Mouse (Mus musculus) adipocyte (in vitro differentiated cells): ENCODE measurements around the gene Fap.

Experiments
- DNase-seq: peaks from one replicate; pipeline ENCODE4 v3.0.0-alpha.2; 2016; ENCODE audit warnings: low spot score

The Fap gene

DNA sequence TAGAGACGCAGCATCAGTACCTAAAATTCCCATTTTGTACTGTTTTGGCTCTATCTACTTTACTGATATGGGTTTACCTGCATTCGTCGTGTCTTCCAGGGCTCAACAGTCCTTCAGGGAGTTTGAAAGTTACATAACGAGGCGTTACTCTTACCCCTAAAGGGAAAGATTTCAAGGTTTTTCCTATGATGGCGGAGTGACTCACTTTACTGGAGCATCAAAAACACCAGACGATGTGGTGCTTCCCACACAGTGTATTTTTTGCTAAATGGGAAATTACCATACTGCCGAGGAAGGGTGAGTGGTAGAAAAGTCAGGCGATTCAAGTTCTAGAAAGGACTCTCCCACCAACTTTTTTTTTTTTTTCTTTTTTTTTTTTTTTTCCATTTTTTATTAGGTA lies 47.5 kb downstream of the Fap start:
- DNase-seq, result no peak

DNA sequence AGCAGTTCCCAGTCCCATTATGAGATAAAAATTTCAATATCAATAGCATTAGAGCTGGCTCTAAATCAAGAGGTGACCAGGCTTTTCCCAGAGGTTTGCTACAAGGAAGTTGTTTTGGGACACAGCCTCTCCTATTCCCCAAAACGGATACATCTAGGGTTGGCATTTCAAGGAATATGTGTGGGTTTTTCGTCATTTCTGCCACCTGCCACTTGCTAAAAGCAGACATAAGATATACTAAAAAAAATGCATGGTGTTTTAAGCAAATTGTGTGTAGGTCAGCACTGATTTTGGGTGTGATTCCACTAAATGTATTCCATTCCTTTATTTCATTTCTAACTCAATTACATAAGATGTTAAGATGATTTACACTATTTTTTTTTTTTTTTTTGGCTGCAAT lies 56.1 kb downstream of the Fap start:
- no peak for DNase-seq

DNA sequence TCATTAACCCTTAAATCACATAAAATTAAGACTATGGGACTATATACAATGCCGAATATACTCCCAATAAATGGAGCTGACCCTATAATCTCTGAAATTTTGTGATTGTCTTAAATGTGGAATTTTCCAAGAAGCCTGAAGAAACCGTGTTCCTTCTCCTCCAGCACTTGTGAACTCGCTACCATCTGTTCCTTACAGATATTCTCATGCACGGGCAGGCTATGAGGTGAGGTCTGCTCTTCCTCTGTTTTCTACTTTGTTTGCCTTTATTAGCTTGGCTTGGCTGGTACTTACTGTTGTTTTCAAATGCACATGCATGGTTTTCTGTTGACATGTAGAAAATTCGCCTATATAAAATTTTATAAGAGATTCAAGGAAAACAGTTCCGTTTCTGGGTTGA lies 59.4 kb downstream of the Fap start:
- DNase-seq, result no peak

DNA sequence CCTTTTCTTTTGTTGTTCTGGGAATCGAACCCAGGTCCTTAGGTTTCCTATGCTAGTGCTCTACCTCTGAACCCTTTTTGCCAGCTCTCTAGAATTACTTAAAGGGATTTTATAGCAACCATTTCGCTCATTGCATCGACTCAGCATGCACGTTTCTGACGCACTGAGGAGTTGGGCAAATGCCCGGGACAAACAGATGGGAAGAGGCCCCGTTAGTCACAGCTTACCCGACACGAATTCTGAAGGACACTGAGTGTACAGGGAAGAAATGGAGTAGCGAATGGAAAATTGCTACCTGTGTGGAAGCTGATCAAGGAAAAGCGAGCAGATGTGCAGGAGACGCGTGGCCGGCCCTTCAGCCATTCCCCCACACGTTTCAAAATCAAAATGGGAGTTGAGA lies 60.4 kb downstream of the Fap start:
- no peak for DNase-seq

DNA sequence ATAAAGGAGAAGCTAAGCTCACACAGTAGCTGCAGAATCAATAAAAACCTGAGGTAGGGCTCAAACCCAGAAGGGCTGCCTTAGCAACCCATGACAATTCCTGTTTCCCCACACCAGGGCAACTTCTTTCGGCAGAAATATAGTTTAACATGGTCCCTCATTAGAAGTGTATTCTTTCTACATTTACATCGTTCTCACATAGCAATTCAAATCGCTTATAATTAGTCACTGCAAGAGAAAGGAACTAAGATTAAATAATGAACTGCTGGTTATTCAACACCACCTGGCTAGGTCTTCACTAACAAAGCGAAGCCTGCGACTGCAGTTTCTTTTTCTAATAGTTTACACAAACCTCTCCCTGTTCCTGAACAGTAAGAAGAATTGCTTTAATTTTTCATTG lies 66.7 kb downstream of the Fap start:
- no peak for DNase-seq

DNA sequence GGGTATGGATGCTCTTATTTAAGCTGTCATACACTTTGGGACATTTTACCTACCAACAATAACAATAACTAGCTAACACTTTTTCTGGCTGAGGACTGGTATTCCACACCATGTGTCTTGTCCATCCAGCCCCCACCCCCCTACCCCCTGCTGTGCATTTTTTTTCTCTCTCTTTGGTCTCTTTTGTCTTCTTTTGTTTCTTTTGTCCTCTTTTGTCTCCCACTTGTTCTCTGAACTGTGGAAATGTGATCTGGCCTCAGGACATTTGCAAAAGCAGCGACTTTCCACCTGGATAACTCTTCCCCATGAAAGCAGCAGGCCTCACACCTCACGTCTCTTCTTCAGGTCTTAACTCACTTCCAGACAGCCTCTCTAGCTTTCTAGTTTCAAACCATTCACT lies 67.4 kb downstream of the Fap start:
- DNase-seq, result no peak

DNA sequence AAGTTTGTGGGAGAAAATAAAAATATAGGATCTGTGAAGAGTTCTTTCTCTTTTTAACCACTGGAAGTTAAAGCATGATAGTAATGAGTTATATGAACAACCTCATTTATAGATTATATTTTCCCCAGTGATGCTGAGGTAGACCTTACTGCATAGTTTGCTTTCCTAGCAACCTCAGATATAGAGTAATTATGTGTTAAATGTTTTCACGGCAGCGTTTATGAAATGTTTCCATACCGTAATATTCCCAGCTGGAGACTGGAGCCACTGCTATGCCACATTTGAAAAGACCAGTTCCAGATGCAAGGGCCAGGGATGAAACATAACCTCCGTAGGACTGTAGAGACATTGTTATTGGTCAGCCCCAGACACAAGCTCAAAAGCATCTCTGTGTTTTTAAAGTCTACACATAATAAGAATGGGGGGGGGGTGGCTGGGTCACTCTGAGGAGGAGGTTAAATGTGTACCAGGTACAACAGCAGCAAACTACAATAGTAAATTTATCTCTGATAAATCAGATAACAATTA lies 69.5 kb downstream of the Fap start:
- DNase-seq, result no peak

DNA sequence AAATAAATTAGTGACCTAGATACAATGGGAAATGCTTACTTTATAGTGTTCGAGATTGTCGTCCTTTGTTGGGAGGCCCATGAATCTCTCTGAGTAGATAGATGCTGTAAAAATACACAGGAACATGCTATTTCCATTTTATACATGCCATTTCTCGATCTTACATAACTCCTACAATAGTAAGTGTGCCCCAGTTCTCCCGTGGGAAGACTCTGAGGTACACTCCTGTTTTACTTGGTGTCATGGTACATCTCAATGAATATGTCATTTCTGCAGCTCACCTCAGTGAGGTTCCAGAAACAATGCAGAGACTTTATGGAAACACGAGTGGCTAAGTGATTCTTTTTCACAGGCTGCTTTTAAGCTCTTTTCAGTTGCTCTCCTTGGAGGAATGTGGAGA lies 70.5 kb downstream of the Fap start:
- DNase-seq, result no peak

DNA sequence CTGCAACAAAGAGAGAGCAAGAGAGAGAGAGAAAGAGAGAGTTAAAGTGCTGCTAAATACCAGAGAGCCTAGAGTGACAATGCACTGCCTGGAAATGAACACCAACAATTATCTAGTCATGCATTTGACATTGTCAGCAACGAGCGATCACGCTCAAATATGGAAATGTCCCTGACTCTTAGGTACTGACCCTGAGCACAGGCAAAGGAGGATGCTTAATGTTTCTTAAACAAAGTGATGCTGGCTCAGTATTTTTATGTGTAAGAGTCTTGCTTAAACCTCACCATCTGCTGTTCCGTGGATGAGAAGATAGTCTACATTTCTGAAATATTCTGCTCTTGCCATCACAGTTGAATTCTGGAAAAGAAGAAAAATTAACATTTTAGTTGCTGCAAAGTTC lies 71.4 kb downstream of the Fap start:
- DNase-seq, result no peak

DNA sequence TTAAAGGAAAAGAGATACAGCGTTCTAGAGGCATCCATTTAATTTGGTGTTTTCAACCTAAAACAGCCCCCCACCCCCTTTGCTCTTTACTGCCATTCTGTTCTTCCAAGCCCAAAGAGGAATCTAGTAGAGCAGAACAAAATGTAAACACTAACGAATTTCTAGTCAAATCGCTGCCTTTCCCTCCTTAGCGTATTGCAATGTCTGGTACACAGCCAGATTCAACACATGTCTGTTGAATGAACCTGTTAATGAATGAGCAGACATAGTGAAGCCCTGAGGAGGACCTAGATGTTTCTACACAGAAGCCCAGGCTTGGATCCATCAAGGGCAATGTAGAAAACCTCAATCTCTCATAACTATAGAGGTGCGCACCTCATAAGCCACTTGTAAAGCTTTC lies 75.1 kb downstream of the Fap start:
- DNase-seq, result no peak

DNA sequence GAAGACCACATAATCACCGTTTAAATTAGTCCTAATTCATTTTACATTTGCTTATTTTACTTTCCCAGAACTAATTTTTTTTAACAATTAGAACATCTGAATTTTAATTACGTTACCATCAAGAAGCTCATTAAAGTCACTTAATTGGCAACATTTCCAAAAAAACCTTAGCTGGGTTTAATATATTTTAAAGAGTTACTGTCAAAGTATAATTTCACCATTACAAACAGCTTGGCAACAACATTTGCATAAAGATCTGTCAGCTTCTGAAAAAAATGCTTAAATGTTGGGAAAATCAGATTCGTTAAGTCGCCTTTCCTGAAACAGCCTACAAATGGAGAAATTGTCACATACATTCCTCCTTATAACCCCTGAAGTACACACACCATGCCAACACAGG lies 75.8 kb downstream of the Fap start:
- no peak for DNase-seq

DNA sequence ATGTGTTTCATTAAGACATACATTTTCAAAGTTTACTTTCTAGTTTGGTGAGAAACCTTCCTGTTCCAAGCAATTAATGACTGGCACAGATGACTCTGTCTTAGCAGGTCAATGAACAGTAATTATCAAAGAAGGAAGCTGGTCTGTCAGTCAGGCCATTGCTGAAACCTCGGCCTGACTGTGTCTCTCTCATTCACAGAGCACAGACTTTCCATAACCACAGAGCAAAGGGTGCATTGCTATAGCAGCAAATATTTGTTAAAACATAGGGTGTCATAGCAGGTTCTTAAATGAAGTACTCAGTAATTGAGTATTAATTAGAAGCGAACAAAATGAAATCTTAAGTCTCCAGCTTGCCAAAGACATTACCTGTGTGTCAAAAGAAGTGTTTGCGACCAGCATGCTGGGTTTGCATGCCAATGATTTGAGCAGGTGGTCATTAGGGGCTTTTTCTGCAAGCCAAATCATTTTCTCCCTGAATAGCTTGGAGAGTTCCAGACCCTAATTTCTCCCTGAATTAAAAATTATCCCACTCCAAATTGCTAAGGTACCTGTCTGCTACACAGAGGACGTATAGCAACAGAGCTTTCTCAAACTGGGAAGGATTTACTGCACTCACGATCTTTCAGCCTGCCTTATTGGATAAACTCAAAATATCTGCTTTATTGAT lies 76.4 kb downstream of the Fap start:
- no peak for DNase-seq

DNA sequence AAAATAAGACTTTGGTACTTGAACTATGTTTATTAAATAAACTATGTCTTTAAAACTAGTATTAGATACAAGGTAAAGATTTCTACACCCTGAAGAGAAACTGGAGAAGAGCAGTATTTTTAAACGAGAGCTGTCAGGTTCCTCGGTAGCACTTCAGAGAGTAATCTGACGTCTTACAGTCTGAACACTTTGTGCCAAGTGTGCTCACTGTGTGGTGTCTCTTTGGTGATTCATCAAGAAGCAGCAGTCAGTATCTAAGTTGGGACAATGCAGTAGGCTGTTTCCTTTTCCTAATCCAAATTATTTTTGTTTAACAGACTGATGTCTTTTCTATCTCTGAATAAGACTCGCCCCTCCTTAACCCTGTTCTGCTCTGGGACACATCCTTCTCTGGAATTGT lies 78.5 kb downstream of the Fap start:
- DNase-seq, result no peak

DNA sequence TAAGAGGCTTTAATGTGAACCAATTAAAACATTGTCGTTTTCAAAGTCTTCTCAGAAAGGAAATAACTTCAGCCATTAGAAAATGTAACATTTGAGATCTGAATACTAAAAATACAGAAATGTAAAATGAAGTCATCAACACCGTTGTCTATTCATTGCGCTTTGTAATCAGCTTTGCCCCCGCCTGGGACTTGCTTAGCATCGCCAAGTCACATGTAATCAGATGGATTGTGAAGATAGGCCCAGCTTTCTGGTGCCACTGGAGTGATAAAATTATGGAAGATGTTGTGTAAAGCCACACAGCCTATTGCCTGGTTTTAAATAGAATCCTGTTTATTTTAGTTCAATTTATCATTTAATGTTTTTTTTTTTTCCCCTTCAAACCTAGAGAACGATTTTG lies 84.0 kb downstream of the Fap start:
- no peak for DNase-seq

DNA sequence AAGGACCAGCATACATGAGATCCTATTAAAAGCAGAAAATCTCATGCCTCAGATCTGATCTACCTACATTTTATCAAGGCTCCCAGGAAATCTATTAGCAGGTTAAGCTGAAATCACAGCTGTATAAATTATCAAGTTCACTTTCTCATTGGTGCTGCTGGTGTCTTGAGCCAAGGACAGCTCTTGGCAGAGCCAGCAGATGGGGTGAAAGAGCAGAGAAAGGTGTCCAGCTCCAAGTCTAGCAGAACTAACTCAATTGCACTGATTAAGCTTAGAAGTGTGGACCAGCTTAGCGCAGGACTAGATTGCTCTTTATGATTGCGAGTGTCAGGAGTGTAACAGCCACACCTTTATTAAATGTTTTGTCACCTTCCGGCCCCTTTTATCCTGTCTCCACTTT lies 89.0 kb downstream of the Fap start:
- DNase-seq, result no peak

DNA sequence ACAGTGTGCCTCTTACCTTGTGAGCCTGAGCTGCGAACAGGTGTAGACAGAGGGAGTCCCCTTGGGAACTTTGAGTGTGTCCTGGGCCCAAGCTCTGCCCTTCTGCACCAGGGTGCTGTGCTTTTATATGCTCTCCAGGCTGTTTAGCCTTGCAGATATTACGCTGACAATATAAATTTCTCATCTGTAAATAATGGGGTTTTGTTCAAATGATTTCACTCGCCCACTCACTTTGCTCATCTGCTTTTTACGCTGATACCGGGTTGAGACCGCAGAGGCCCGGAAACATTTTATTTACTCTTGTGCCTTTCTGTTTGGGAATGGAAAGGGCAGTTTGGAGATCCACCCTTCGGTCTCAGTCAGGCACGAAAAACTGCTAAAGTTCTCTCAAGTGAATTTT lies 90.3 kb downstream of the Fap start, which contains the start of gene Gcg:
Gcg (minus strand) TSS at position 101 of the 400 bp plus-strand sequence.
- DNase-seq, result no peak

DNA sequence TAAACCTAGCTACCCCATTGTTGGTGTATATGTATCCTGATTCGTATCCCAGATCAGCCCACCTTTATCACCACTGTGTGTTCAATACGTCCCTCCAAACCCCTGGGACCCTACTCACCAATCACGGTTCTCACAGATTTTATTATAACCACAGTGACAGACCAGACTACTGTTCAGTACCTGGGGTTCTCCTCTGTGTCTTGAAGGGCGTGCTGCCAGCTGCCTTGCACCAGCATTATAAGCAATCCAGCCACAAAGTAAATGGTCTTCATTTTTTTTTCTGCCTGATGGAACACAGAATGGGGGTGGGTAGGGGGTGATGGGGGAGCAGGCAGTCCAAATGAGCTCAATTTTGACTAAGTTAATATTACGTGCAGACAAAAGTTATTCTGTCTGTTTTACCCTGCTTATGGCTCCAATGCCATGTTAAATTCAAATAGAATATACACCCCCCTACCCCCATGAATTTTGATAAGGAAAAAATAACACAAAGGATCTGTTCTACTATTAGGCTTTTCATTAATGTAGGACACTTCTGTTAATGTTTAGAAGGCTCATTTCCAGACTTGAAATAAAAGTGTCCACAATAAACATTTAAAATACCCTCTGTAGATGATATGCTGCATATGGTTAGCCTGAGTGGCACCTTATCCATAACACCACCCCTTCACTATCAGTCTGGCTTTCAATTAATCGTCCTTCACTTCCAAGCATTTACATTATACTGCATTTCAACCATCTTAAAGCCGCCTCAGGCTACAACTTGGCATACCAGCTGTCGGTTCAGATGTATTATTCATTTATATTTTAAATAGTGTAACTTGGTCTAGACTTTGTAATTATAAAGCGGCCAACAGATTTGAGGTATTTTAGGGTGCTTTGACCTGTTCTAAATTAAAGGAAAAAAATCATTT lies 93.3 kb downstream of the Fap start:
- no peak for DNase-seq

DNA sequence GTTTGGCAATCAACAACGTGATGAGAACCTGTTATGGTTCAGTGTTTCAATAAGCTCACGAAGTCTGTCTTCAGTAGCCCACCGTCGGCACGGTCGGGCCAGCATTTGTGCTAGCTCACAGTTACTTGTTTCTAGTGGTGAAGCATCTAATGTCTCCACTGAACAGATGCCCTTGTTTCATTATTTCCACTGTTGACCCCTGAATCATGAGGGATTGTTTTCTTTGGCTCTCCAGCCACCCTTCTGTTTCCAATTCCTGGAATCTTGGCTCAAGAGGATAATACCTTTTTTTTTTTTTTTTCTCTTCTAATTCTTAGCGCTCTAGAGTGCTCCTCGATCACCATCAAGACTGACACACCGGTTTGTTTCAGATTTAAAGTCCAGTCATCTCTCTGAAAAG lies 104.3 kb downstream of the Fap start:
- DNase-seq, result no peak

DNA sequence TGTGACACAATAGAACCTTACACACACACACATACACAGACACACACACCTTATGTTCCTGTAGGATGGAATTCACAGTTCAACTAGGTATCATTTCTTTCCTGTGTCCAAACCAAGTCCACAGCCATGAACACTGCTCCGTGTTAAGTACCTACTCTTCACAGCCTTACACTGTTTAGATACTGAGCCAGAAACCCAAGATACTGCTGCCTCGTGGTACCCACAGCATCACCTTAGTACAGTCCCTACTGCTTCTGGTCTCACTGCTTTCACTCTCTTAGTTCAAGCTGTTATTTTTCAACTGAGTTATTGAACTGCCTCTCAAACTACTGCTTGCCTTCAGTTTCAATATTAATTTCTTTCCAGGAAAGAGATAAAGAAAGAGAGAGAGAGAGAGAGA lies 110.6 kb downstream of the Fap start:
- no peak for DNase-seq

DNA sequence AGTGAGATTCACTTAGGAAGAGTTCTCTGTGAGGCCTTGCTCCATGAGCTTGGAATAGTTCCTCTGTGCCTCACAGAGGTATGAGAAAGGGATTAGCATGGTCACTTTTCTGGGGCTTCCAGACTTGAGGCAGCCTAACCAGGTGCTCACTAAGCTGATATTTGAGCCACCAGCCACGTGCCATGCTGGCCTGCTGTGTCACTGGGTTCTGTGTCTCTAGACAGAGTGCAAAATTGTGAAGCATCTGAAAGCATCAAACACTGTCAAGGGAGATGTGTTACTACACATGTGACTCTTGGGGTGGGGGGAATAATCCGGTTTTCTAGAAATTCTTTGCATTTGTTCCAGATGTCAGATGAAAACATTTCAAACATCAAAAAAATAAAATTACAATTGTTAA lies 111.7 kb downstream of the Fap start:
- no peak for DNase-seq

DNA sequence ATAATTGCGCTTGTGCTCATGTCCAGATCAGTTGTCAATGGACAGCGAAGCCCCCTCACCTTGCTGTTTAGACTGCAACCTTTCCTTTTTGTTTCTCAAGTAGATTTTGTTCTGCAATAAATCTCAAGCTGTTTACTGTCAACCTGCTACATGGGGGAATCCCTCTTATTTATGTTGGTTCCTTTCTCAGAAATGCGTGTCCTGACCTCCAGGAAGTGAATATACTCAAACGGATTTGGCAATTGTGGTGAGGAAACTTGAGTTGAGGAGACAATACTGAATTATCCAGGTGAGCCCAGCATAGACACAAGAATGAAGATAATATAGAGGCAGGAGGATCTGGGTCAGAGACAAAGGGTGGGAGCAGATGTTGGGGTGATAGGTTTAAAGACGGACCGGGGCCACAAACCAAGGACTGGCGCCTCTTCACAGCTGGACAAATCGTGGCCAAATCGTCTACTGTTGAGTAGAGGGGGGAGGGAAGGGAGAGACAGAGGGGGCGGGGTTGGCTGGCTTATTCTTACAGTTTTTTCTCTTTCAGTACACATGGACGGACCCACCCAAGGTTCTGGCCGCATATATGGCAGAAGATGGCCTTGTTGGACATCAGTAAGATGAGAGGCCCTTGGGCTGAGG lies 112.9 kb downstream of the Fap start:
- no peak for DNase-seq

DNA sequence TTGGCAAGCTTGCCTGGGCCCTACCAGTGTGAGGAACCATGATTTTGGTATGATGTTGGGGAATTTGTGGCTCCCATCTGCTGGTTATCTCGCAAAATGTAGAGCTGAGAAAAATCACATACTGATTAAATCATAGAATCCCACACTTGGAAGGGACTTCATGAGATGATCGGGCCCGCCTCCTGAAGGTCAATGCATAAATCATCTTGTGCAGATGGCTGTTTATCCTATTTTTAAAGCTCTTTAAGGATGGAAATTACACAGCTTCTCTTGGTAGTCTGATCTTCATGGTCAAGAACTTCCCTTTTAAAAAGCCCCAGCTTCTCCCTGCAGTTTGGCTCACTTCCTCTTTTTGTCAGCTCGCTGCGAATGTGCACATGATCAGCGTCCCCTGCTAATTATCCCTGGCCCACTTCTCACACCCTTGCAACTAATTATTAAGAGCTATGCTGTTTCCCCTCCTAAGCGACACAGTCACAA lies 113.6 kb downstream of the Fap start:
- no peak for DNase-seq
